Mouse (Mus musculus) MEL (cell line): ENCODE results near the gene Gm17657. TPM values are rescaled to one million over a fixed set of nuclear protein-coding genes. Genes with fewer than 3 reads are reported as not detected.

ENCODE experiments used
- DNase-seq: peaks from one replicate; pipeline ENCODE4 v3.0.0; 2011; ENCODE audit warnings: low read depth, low spot score
- H3K27ac ChIP-seq: 2 replicates; pipeline ENCODE4 v1.5.1; 2012; ENCODE audit warnings: low read depth, mild to moderate bottlenecking, control low read depth, low read length, moderate library complexity; ENCODE audit not compliant: control insufficient read depth
- H3K27me3 ChIP-seq, 2 experiments: fragments of 150-350 bp in 1 of 2; sonication (generic) in 1 of 2; 2 replicates each; pipeline ENCODE4 v1.6.1; 2012; ENCODE audit warnings: low read length in 2 of 2, mild to moderate bottlenecking in 2 of 2, improper control_type of control experiment in 1 of 2, moderate library complexity in 1 of 2; ENCODE audit not compliant: insufficient read depth in 2 of 2, control insufficient read depth in 1 of 2
- H3K36me3 ChIP-seq, 2 experiments: 2 replicates each; pipeline ENCODE4 v1.6.1; 2012 to 2014; ENCODE audit warnings: low read length in 2 of 2, improper control_type of control experiment in 1 of 2, inconsistent platforms in 1 of 2, mild to moderate bottlenecking in 1 of 2; ENCODE audit not compliant: insufficient read depth in 2 of 2, control insufficient read depth in 1 of 2
- H3K4me1 ChIP-seq, 2 experiments: fragments of 150-350 bp in 1 of 2; sonication (generic) in 1 of 2; 2 replicates each; pipeline ENCODE4 v1.6.1; 2012; ENCODE audit warnings: low read length in 2 of 2, improper control_type of control experiment in 1 of 2, mild to moderate bottlenecking in 1 of 2; ENCODE audit not compliant: insufficient read depth in 2 of 2, control insufficient read depth in 1 of 2
- H3K4me3 ChIP-seq, 2 experiments: fragments of 150-350 bp in 1 of 2; sonication (generic) in 1 of 2; 2 replicates each; pipeline ENCODE4 v1.5.1; 2012; ENCODE audit warnings: low read depth in 2 of 2, low read length in 2 of 2, mild to moderate bottlenecking in 2 of 2, moderate library complexity in 2 of 2, control low read depth in 1 of 2, improper control_type of control experiment in 1 of 2; ENCODE audit not compliant: control insufficient read depth in 1 of 2, insufficient read depth in 1 of 2
- H3K79me2 ChIP-seq: 2 replicates; pipeline ENCODE4 v1.6.1; 2012; ENCODE audit warnings: mild to moderate bottlenecking, low read length, moderate library complexity; ENCODE audit not compliant: control insufficient read depth, poor library complexity, insufficient read depth
- H3K9ac ChIP-seq: 2 replicates; pipeline ENCODE4 v1.6.1; 2012; ENCODE audit warnings: low read depth, mild to moderate bottlenecking, control low read depth, low read length, moderate library complexity; ENCODE audit not compliant: control insufficient read depth, poor library complexity, severe bottlenecking
- H3K9me3 ChIP-seq: fragments of 150-350 bp; sonication (generic); replicated peaks from 2 replicates; pipeline ENCODE4 v1.6.1; 2012; ENCODE audit warnings: mild to moderate bottlenecking, low read length, improper control_type of control experiment, moderate library complexity; ENCODE audit not compliant: insufficient read depth
- BHLHE40 ChIP-seq: IDR thresholded peaks from 2 replicates; pipeline ENCODE4 v1.6.1; 2012; ENCODE audit warnings: low read depth, mild to moderate bottlenecking, inconsistent platforms, low read length, improper control_type of control experiment, borderline replicate concordance
- CTCF ChIP-seq, 3 experiments: IDR thresholded peaks in 2 of 3; conservative IDR thresholded peaks in 1 of 3; 2 replicates each; pipeline ENCODE4 v1.5.1; 2011 to 2012; ENCODE audit warnings: low read length in 3 of 3, low read depth in 2 of 3, mild to moderate bottlenecking in 2 of 3, improper control_type of control experiment in 1 of 3, inconsistent platforms in 1 of 3, mixed read lengths in 1 of 3, moderate library complexity in 1 of 3; ENCODE audit not compliant: control insufficient read depth in 1 of 3, insufficient read depth in 1 of 3, poor library complexity in 1 of 3, severe bottlenecking in 1 of 3
- EP300 ChIP-seq, 2 experiments: IDR thresholded peaks; 2 replicates each; pipeline ENCODE4 v1.6.1; 2011; ENCODE audit warnings: improper control_type of control experiment in 2 of 2, low read length in 2 of 2, low read depth in 1 of 2, mild to moderate bottlenecking in 1 of 2
- ETS1 ChIP-seq: IDR thresholded peaks from 2 replicates; pipeline ENCODE4 v1.6.1; 2012; ENCODE audit warnings: low read depth, mild to moderate bottlenecking, inconsistent platforms, low read length, improper control_type of control experiment, moderate library complexity
- GABPA ChIP-seq: IDR thresholded peaks from 2 replicates; pipeline ENCODE4 v1.6.1; 2012; ENCODE audit warnings: low read depth, mild to moderate bottlenecking, inconsistent platforms, low read length, improper control_type of control experiment, moderate library complexity
- GATA1 ChIP-seq: IDR thresholded peaks from 2 replicates; pipeline ENCODE4 v1.6.1; 2011; ENCODE audit warnings: low read depth, low read length, improper control_type of control experiment
- HCFC1 ChIP-seq: IDR thresholded peaks from 2 replicates; pipeline ENCODE4 v1.6.1; 2012; ENCODE audit warnings: low read depth, mild to moderate bottlenecking, inconsistent platforms, low read length, improper control_type of control experiment, moderate library complexity
- JUND ChIP-seq: IDR thresholded peaks from 2 replicates; pipeline ENCODE4 v1.6.1; 2011; ENCODE audit warnings: low read depth, mild to moderate bottlenecking, improper control_type of control experiment, low read length
- KAT2A ChIP-seq: conservative IDR thresholded peaks from 2 replicates; pipeline ENCODE4 v1.6.1; 2012; ENCODE audit warnings: low read depth, low read length, improper control_type of control experiment, inconsistent platforms
- NELFE ChIP-seq: IDR thresholded peaks from 2 replicates; pipeline ENCODE4 v1.6.1; 2011; ENCODE audit warnings: low read depth, low read length, improper control_type of control experiment
- NRF1 ChIP-seq: IDR thresholded peaks from 2 replicates; pipeline ENCODE4 v1.6.1; 2014; ENCODE audit warnings: low read depth, mild to moderate bottlenecking, inconsistent platforms, low read length, improper control_type of control experiment, moderate library complexity; ENCODE audit not compliant: poor library complexity, insufficient read depth, severe bottlenecking
- RAD21 ChIP-seq: IDR thresholded peaks from 2 replicates; pipeline ENCODE4 v1.6.1; 2011; ENCODE audit warnings: mild to moderate bottlenecking, low read depth, low read length, improper control_type of control experiment
- RCOR1 ChIP-seq: IDR thresholded peaks from 2 replicates; pipeline ENCODE4 v1.6.1; 2012; ENCODE audit warnings: low read depth, mild to moderate bottlenecking, inconsistent platforms, low read length, improper control_type of control experiment
- SIN3A ChIP-seq: IDR thresholded peaks from 2 replicates; pipeline ENCODE4 v1.6.1; 2012; ENCODE audit warnings: low read length, improper control_type of control experiment, inconsistent platforms
- SMC3 ChIP-seq: IDR thresholded peaks from 2 replicates; pipeline ENCODE4 v1.6.1; 2011; ENCODE audit warnings: low read depth, low read length, improper control_type of control experiment
- TBP ChIP-seq: IDR thresholded peaks from 2 replicates; pipeline ENCODE4 v1.8.0; 2011; ENCODE audit warnings: low read depth, low read length, improper control_type of control experiment
- UBTF ChIP-seq: IDR thresholded peaks from 2 replicates; pipeline ENCODE4 v1.6.1; 2012; ENCODE audit warnings: low read depth, mild to moderate bottlenecking, inconsistent platforms, low read length, improper control_type of control experiment, moderate library complexity, borderline replicate concordance; ENCODE audit not compliant: insufficient read depth
- USF1 ChIP-seq: IDR thresholded peaks from 2 replicates; pipeline ENCODE4 v1.6.1; 2014; ENCODE audit warnings: low read depth, mild to moderate bottlenecking, inconsistent platforms, low read length, improper control_type of control experiment, moderate library complexity
- USF2 ChIP-seq, 2 experiments: IDR thresholded peaks; 2 replicates each; pipeline ENCODE4 v1.6.1; 2011 to 2012; ENCODE audit warnings: improper control_type of control experiment in 2 of 2, low read length in 2 of 2, borderline replicate concordance in 1 of 2, inconsistent platforms in 1 of 2, low read depth in 1 of 2, mild to moderate bottlenecking in 1 of 2; ENCODE audit not compliant: insufficient read depth in 1 of 2
- ZMIZ1 ChIP-seq: IDR thresholded peaks from 2 replicates; pipeline ENCODE4 v1.6.1; 2012; ENCODE audit warnings: low read depth, mild to moderate bottlenecking, inconsistent platforms, low read length, improper control_type of control experiment, moderate library complexity
- polyA plus RNA-seq, 2 experiments: library from polyadenylated mRNA; stranded (reverse) in 1 of 2; unstranded in 1 of 2; fragments of >175 nt in 1 of 2; fragments of >200 nt in 1 of 2; gene quantifications; 2 replicates each; pipeline versions ENCODE4 v1.2.1 to v1.2.4; 2012; ENCODE audit warnings: low replicate concordance in 2 of 2, low read depth in 1 of 2; ENCODE audit not compliant: insufficient read length in 2 of 2, insufficient read depth in 1 of 2, missing spikeins in 1 of 2
- total RNA-seq: library from RNA; depleted of rRNA; stranded (reverse); fragments of 300-350 nt; gene quantifications from 2 replicates; pipeline ENCODE4 v1.2.3, GENCODE M21; 2012

Gene Gm17657
- total and polyA plus RNA-seq, 3 experiments: 0.31 to 2.7 TPM; not detected in 1

GRCm38 (mm10) chr17:29548994-29549393, 444 bp downstream of the Gm17657 start (continued):
- no peak for TF ChIP-seq TBP
- TF ChIP-seq RAD21: no peak
- TF ChIP-seq, all 39 proteins: peak for 11

GRCm38 (mm10) chr17:29548494-29548893, 944 bp downstream of the Gm17657 start:
- H3K27ac ChIP-seq: peak overlapping the region; percentile 74
- H3K27me3 ChIP-seq: no peaks in the 10 kb centered on the region
- H3K36me3 ChIP-seq: peaks cover 0 to 23% of the 10 kb centered on the region in 2 experiments; a peak in 2 of 4 replicates
- H3K79me2 ChIP-seq: peaks cover 20% of the 10 kb centered on the region
- H3K9ac ChIP-seq: peak overlapping the region; percentile 39
- peaks cover 14 to 19% of the 10 kb centered on the region in 2 experiments for H3K4me1 ChIP-seq
- peak overlapping the region; percentile 37 to 99; a peak in 3 of 4 replicates for H3K4me3 ChIP-seq
- no peaks in the 10 kb centered on the region for H3K9me3 ChIP-seq
- DNase-seq: peak; percentile 56
- TF ChIP-seq RCOR1 (no peak), ETS1 (no peak), NRF1 (no peak), SIN3A (no peak; the same call in 1 of the 2 replicates), KAT2A (no peak), USF1 (no peak), JUND (peak; percentile 90; the same call in 1 of the 2 replicates)

- no peak overlapping the region for H3K4me3 ChIP-seq
- DNase-seq: no peak
- H3K9me3 ChIP-seq: no peaks in the 10 kb centered on the region
- peaks cover 7 to 12% of the 10 kb centered on the region in 2 experiments for H3K4me1 ChIP-seq
- peaks cover 0 to 13% of the 10 kb centered on the region in 2 experiments; a peak in 2 of 4 replicates for H3K36me3 ChIP-seq
- peaks cover 6% of the 10 kb centered on the region for H3K79me2 ChIP-seq
- no peak overlapping the region for H3K9ac ChIP-seq
- no peak overlapping the region for H3K27ac ChIP-seq
- TF ChIP-seq GABPA (no peak), CTCF (IDR thresholded peaks at IDR 0.05 in 2 of 3, conservative IDR thresholded peaks at IDR 0.05 in 1 of 3; ENCODE audit: control insufficient read depth in 1 of 3, insufficient read depth in 1 of 3, low read depth in 2 of 3, low read length in 3 of 3, poor library complexity in 1 of 3, severe bottlenecking in 1 of 3) (no peak), ZMIZ1 (no peak), USF1 (no peak), EP300 (IDR thresholded peaks at IDR 0.05; ENCODE audit: low read depth in 1 of 2, low read length in 2 of 2) (no peak), BHLHE40 (no peak), USF2 (IDR thresholded peaks at IDR 0.05; ENCODE audit: borderline replicate concordance in 1 of 2, insufficient read depth in 1 of 2, low read depth in 1 of 2, low read length in 2 of 2) (no peak), TBP (no peak), HCFC1 (no peak), GATA1 (no peak), JUND (no peak), SMC3 (no peak), UBTF (no peak), KAT2A (no peak), NELFE (no peak), NRF1 (no peak)
- H3K27me3 ChIP-seq: no peaks in the 10 kb centered on the region
Observed at GRCm38 (mm10) chr17:29545241-29545640, 4.2 kb downstream of the Gm17657 start.
